Comparison of ENCODE assay signal across 14 mouse cellular contexts in the genomic region with DNA sequence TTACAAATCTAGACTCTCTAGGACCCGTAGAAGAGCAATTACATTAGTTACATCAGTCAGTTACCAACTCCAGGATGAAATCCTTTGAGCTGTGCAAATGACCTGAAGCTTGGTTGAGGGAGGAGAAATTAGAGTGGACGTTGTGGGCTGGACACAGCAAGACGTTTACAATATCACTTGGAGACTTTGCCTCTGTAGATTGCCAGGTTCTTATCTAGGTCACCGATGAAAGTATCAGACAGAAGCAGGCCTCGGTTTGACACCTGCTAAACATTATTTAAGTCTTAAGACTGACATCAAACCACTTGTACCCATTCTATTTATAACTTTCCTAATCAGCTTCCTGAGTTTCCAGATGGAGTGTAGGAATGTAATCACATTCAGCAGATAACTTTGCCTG. TPM values are rescaled to one million over a fixed set of nuclear protein-coding genes. Genes with fewer than 3 reads are reported as not detected.
"Had no signal": no experiment of that assay in that cellular context is flagged by ENCODE, and none has a peak within 500 bp of the region (broad histone marks: within the 10 kb centered on the region; RNA-seq: fewer than 3 reads in every experiment).

No protein-coding gene starts in this region.

- H3K4me3 ChIP-seq: layer of hippocampus, adult 2 months; limb, embryonic 12.5 days; liver, embryonic 13.5 days; lung, embryonic 15.5 days; midbrain, embryonic 12.5 days had no signal

- H3K36me3 ChIP-seq: limb, embryonic 12.5 days; liver, embryonic 13.5 days; lung, embryonic 15.5 days; midbrain, embryonic 12.5 days had no signal

- H3K27me3 ChIP-seq: liver, embryonic 13.5 days; lung, embryonic 15.5 days; midbrain, embryonic 12.5 days had no signal

- H3K9me3 ChIP-seq: limb, embryonic 12.5 days; liver, embryonic 13.5 days; lung, embryonic 15.5 days; midbrain, embryonic 12.5 days had no signal

- H3K9ac ChIP-seq: limb, embryonic 12.5 days; liver, embryonic 13.5 days; liver, postnatal 0 days; lung, embryonic 15.5 days; midbrain, embryonic 12.5 days had no signal

- H3K27ac ChIP-seq: layer of hippocampus, adult 2 months; limb, embryonic 12.5 days; liver, embryonic 13.5 days; macrophage; midbrain, embryonic 12.5 days had no signal

- ATAC-seq: liver, postnatal 0 days; midbrain, embryonic 16.5 days had no signal

- DNase-seq: kidney, postnatal 10 days; kidney, postnatal 4 days; liver; liver, embryonic 13.5 days; liver, postnatal 0 days; lung, postnatal 14 days; right cerebral cortex, postnatal 14 days; thymus, postnatal 36 days had no signal

- H3K4me2 ChIP-seq: limb, embryonic 12.5 days; liver, embryonic 13.5 days; lung, embryonic 15.5 days; midbrain, embryonic 12.5 days had no signal

RNA-seq across cellular contexts. Expression of gene Gbp5, which starts 52.6 kb away (rescaled TPM):
- polyA plus RNA-seq: limb, embryonic 12.5 days; midbrain, embryonic 12.5 days had no signal
